Mouse (Mus musculus) liver, embryonic 14.5 days (tissue): ENCODE measurements around the gene Ldlrap1.

Source experiments
- CTCF ChIP-seq: IDR thresholded peaks from 2 replicates; pipeline ENCODE4 v1.5.1; 2016; ENCODE audit warnings: antibody characterized with exemption, low read depth, control low read depth
- EP300 ChIP-seq: IDR thresholded peaks from 2 replicates; pipeline ENCODE4 v1.6.1; 2016; ENCODE audit warnings: antibody characterized with exemption, low read depth

DNA sequence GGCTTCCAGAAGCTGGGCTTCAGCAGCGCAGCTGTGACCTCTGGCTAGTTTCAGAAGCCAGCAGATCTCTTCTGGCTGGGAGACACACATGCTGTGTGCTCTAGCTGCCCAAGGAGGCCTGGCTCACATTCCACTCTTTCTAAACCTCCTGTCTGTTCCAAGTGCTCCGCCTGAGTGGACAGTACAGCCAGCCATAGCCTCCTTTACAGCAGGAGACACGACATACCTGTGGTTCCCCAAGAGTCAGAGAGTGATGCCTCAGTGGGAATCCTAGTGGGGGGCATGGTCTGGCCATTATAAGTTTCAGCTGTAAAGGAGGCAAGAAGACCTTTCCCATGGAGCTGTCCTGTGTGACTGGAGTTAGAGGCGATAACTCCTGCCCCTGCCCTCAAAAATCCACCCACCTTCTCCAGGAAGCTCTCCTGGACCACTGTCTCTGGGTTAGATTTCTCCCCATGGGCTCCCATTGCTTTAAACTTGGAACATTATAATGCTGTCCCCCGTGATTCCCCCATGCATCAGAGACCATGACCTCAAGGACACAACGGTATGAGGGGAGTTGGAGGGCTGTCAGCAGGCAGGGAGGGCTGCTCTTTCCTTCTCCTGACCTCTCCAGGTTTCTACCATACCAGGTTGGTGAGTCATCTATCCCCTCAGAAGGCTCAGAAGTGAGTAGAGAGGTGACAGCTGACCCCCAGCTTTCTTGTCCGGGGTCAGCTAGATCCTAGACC lies 1.4 kb upstream of the Ldlrap1 start:
- no peak for TF ChIP-seq EP300
- TF ChIP-seq CTCF = no peak
